Mouse (Mus musculus): ENCODE results near the gene Akap14.
"Not testable (repeated sequence)": the region's sequence is repeated elsewhere in the genome, so short reads cannot be mapped to it uniquely, and the experiment has no call there.

- TF ChIP-seq POLR2A (IDR thresholded peaks at IDR 0.05; ENCODE audit: borderline replicate concordance, control insufficient read depth, low read depth, low read length); CTCF (IDR thresholded peaks at IDR 0.05; ENCODE audit: control insufficient read depth, insufficient read depth, low read length): not testable (repeated sequence)
Observed at GRCm38 (mm10) chrX:37144498-37144897, 24.1 kb downstream of the Akap14 start.
